Mouse (Mus musculus) spleen, postnatal 10 days (tissue): Measurements from ENCODE around the gene Gbp7.
"Not testable (repeated sequence)": the region's sequence is repeated elsewhere in the genome, so short reads cannot be mapped to it uniquely, and the experiment has no call there.

Experiments
- DNase-seq, 2 experiments: peaks; one replicate each; pipeline ENCODE4 v3.0.0; 2021 to 2022; ENCODE audit warnings: low spot score in 2 of 2

The Gbp7 gene

GRCm38 (mm10) chr3:142561045-142561646 is 31.0 kb downstream of the Gbp7 start:
- DNase-seq = no peak

- no peak for DNase-seq
Observed at GRCm38 (mm10) chr3:142561666-142562065, 31.5 kb downstream of the Gbp7 start.

- not testable (repeated sequence) for DNase-seq
Observed at GRCm38 (mm10) chr3:142567490-142567889, 37.3 kb downstream of the Gbp7 start.

GRCm38 (mm10) chr3:142570738-142571137 is 40.6 kb downstream of the Gbp7 start:
- no peak for DNase-seq

GRCm38 (mm10) chr3:142577108-142577507 is 47.0 kb downstream of the Gbp7 start:
- no peak for DNase-seq

GRCm38 (mm10) chr3:142578342-142578741 is 48.2 kb downstream of the Gbp7 start:
- no peak for DNase-seq

GRCm38 (mm10) chr3:142583067-142583466 is 52.9 kb downstream of the Gbp7 start:
- DNase-seq = no peak

- DNase-seq = no peak
Observed at GRCm38 (mm10) chr3:142587386-142587785, 57.2 kb downstream of the Gbp7 start.

- DNase-seq = no peak
Observed at GRCm38 (mm10) chr3:142588888-142589287, 58.7 kb downstream of the Gbp7 start.

GRCm38 (mm10) chr3:142590431-142591067 is 60.4 kb downstream of the Gbp7 start:
- DNase-seq = no peak

- no peak for DNase-seq
Observed at GRCm38 (mm10) chr3:142594547-142594946, 64.4 kb downstream of the Gbp7 start, which contains the start of gene Gbp2b. Gbp2b (plus strand) TSS chr3:142594847.

- no peak for DNase-seq
Observed at GRCm38 (mm10) chr3:142597923-142598322, 67.8 kb downstream of the Gbp7 start.
